Mouse (Mus musculus): ENCODE measurements at regions not wholly inside any gene's neighbourhood (a gene's known extent, or its start where the extent isn't known, plus 50 kb on each side); places are given as distances from the start of the nearest gene placed in this dataset.
"Not testable (repeated sequence)": the region's sequence is repeated elsewhere in the genome, so short reads cannot be mapped to it uniquely, and the experiment has no call there.

GRCm38 (mm10) chr8:89981320-89981719, 366.8 kb downstream of the Tox3 start:
- no peak for ATAC-seq
- Histone ChIP-seq H3K36me3 (ENCODE audit: control insufficient read depth, insufficient read depth, low read length) (no peaks in the 10 kb centered on the region), H3K27ac (ENCODE audit: low read length) (0 out of 2 replicates have a peak overlapping the region, but pooled peaks have one; percentile 3), H3K27me3 (ENCODE audit: control insufficient read depth, insufficient read depth, low read depth, low read length) (no peaks in the 10 kb centered on the region), H3K9ac (ENCODE audit: low read depth, low read length) (no peak overlapping the region), H3K9me3 (replicated peaks; ENCODE audit: control insufficient read depth, low read length, poor library complexity, severe bottlenecking) (no peaks in the 10 kb centered on the region), H3K4me2 (ENCODE audit: low read length) (no peak overlapping the region), H3K4me3 (ENCODE audit: low read depth, low read length) (no peak overlapping the region), H3K4me1 (ENCODE audit: control insufficient read depth, insufficient read depth, low read length) (peaks cover 2% of the 10 kb centered on the region; the same call in 1 of the 2 replicates)
- 87% methylated on average over 2 of the region's 2 CpGs for WGBS

DNA sequence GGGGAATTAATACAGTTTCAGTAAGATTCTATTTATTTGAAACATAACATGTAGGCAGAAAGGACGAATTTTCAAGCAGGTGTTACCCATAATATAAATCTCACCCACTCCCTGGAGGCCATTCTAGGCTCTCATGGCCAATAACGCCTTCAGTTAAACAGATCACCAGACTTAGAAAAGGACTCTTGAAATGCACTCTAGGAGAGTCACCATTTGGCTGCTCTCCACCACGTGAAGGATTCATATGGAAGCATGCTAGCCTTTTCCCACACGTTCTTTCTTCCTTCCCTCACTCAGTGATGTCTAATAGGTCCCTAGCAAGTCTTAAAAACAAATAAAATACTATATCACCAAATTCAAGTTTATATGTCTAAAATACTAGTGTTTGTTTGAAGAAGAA, 367.7 kb downstream of the Tox3 start:
- Histone ChIP-seq H3K27me3 (ENCODE audit: control insufficient read depth, insufficient read depth, low read depth, low read length) (no peaks in the 10 kb centered on the region), H3K4me3 (ENCODE audit: low read depth, low read length) (no peak overlapping the region), H3K4me1 (ENCODE audit: control insufficient read depth, insufficient read depth, low read length) (peaks cover 2% of the 10 kb centered on the region; the same call in 1 of the 2 replicates), H3K4me2 (ENCODE audit: low read length) (no peak overlapping the region), H3K27ac (ENCODE audit: low read length) (no peak overlapping the region), H3K9ac (ENCODE audit: low read depth, low read length) (no peak overlapping the region), H3K36me3 (ENCODE audit: control insufficient read depth, insufficient read depth, low read length) (no peaks in the 10 kb centered on the region), H3K9me3 (replicated peaks; ENCODE audit: control insufficient read depth, low read length, poor library complexity, severe bottlenecking) (no peaks in the 10 kb centered on the region)
- ATAC-seq = no peak
- 79% methylated on average over 4 of the region's 4 CpGs for WGBS

- Histone ChIP-seq H3K27ac (ENCODE audit: low read length) (no peak overlapping the region), H3K4me1 (ENCODE audit: control insufficient read depth, insufficient read depth, low read length) (no peaks in the 10 kb centered on the region), H3K9ac (ENCODE audit: low read depth, low read length) (no peak overlapping the region), H3K36me3 (ENCODE audit: control insufficient read depth, insufficient read depth, low read length) (no peaks in the 10 kb centered on the region), H3K4me3 (ENCODE audit: low read depth, low read length) (no peak overlapping the region), H3K4me2 (ENCODE audit: low read length) (no peak overlapping the region), H3K9me3 (replicated peaks; ENCODE audit: control insufficient read depth, low read length, poor library complexity, severe bottlenecking) (no peaks in the 10 kb centered on the region), H3K27me3 (ENCODE audit: control insufficient read depth, insufficient read depth, low read depth, low read length) (no peaks in the 10 kb centered on the region)
- 89% methylated on average over 1 of the region's 1 CpGs for WGBS
- no peak for ATAC-seq
Measured at GRCm38 (mm10) chr8:89962799-89963198, 385.3 kb downstream of the Tox3 start.

DNA sequence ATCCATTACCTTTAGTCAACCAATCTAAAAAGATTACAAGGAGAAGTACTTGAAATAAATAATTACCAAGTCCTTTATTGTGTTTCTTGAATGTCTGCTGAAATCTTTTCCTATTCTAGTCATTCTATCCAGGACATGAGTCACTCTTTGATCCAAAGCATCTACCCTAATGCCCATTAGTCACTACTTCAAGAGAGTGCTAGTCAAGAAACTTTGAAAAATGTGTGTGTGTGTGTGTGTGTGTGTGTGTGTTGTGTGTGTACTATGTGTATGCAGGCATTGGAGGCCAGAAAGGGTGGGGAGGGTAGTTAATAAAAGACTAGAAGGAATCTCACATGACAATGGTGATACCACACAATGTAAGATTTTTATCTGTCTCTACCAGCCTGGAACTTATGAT, 390.7 kb downstream of the Tox3 start:
- H3K4me3 ChIP-seq (ENCODE audit: low read depth, low read length) = no peak overlapping the region
- no peaks in the 10 kb centered on the region for H3K27me3 ChIP-seq (ENCODE audit: control insufficient read depth, insufficient read depth, low read depth, low read length)
- H3K4me1 ChIP-seq (ENCODE audit: control insufficient read depth, insufficient read depth, low read length) = peaks cover 4% of the 10 kb centered on the region; the same call in 1 of the 2 replicates
- no peak overlapping the region for H3K4me2 ChIP-seq (ENCODE audit: low read length)
- no peak for ATAC-seq
- no peaks in the 10 kb centered on the region for H3K36me3 ChIP-seq (ENCODE audit: control insufficient read depth, insufficient read depth, low read length)
- H3K9me3 ChIP-seq (replicated peaks; ENCODE audit: control insufficient read depth, low read length, poor library complexity, severe bottlenecking) = no peaks in the 10 kb centered on the region
- no peak overlapping the region for H3K9ac ChIP-seq (ENCODE audit: low read depth, low read length)
- no peak overlapping the region for H3K27ac ChIP-seq (ENCODE audit: low read length)

- 0 out of 2 replicates have a peak overlapping the region, but pooled peaks have one; percentile 7 for H3K27ac ChIP-seq (ENCODE audit: low read length)
- WGBS = 21% methylated on average over 11 of the region's 11 CpGs
- H3K9ac ChIP-seq (ENCODE audit: low read depth, low read length) = no peak overlapping the region
- no peaks in the 10 kb centered on the region for H3K9me3 ChIP-seq (replicated peaks; ENCODE audit: control insufficient read depth, low read length, poor library complexity, severe bottlenecking)
- no peak overlapping the region for H3K4me2 ChIP-seq (ENCODE audit: low read length)
- no peak overlapping the region for H3K4me3 ChIP-seq (ENCODE audit: low read depth, low read length)
- no peaks in the 10 kb centered on the region for H3K36me3 ChIP-seq (ENCODE audit: control insufficient read depth, insufficient read depth, low read length)
- peaks cover 4% of the 10 kb centered on the region; the same call in 1 of the 2 replicates for H3K4me1 ChIP-seq (ENCODE audit: control insufficient read depth, insufficient read depth, low read length)
- ATAC-seq = no peak
- no peaks in the 10 kb centered on the region for H3K27me3 ChIP-seq (ENCODE audit: control insufficient read depth, insufficient read depth, low read depth, low read length)
Measured at GRCm38 (mm10) chr8:89956482-89957020, 391.6 kb downstream of the Tox3 start.

- no peak overlapping the region for H3K9ac ChIP-seq (ENCODE audit: low read depth, low read length)
- H3K27ac ChIP-seq (ENCODE audit: low read length) = no peak overlapping the region
- ATAC-seq = no peak
- 81% methylated on average over 1 of the region's 1 CpGs for WGBS
- H3K36me3 ChIP-seq (ENCODE audit: control insufficient read depth, insufficient read depth, low read length) = no peaks in the 10 kb centered on the region
- H3K4me3 ChIP-seq (ENCODE audit: low read depth, low read length) = no peak overlapping the region
- no peak overlapping the region for H3K4me2 ChIP-seq (ENCODE audit: low read length)
- no peaks in the 10 kb centered on the region for H3K4me1 ChIP-seq (ENCODE audit: control insufficient read depth, insufficient read depth, low read length)
- H3K9me3 ChIP-seq (replicated peaks; ENCODE audit: control insufficient read depth, low read length, poor library complexity, severe bottlenecking) = peaks cover 5% of the 10 kb centered on the region; the same call in 1 of the 2 replicates
- no peaks in the 10 kb centered on the region for H3K27me3 ChIP-seq (ENCODE audit: control insufficient read depth, insufficient read depth, low read depth, low read length)
Measured at GRCm38 (mm10) chr8:89938836-89939235, 409.3 kb downstream of the Tox3 start.

GRCm38 (mm10) chr8:89934521-89934920, 413.6 kb downstream of the Tox3 start:
- Histone ChIP-seq H3K36me3 (ENCODE audit: control insufficient read depth, insufficient read depth, low read length) (no peaks in the 10 kb centered on the region), H3K4me2 (ENCODE audit: low read length) (no peak overlapping the region), H3K9me3 (replicated peaks; ENCODE audit: control insufficient read depth, low read length, poor library complexity, severe bottlenecking) (peaks cover 5% of the 10 kb centered on the region; the same call in 1 of the 2 replicates), H3K4me1 (ENCODE audit: control insufficient read depth, insufficient read depth, low read length) (no peaks in the 10 kb centered on the region), H3K27me3 (ENCODE audit: control insufficient read depth, insufficient read depth, low read depth, low read length) (no peaks in the 10 kb centered on the region), H3K27ac (ENCODE audit: low read length) (no peak overlapping the region), H3K4me3 (ENCODE audit: low read depth, low read length) (no peak overlapping the region), H3K9ac (ENCODE audit: low read depth, low read length) (no peak overlapping the region)
- ATAC-seq = no peak
- WGBS = 88% methylated on average over 2 of the region's 2 CpGs

DNA sequence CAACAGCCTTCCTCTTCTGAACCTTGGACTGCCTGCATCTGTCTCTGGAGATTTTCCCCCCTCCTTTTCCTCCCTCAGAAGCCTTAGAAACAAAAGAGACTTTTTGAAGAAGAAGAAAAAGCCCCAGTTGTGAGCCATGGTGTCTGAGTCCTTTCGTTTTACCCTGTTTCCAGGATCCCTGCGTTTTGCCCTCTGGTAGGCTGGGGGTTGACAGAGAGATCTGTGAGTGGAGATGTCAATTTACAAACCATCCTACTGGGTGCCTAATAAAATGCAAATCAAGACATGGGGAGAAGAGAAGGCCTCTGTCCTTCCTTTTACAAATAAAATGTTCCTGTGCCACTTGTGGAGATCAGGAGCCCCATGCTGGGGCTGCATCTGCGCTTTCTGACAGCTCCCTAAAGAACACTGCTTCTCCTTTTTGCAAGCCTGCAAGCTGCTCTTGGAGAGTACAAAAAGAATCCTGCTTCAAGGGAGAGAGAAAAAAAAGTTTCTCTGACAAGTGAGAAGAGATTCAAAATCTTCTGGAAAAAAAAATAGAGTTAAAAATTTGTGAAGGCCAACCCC, 421.4 kb downstream of the Tox3 start:
- H3K4me3 ChIP-seq (ENCODE audit: low read depth, low read length) = no peak overlapping the region
- H3K4me2 ChIP-seq (ENCODE audit: low read length) = no peak overlapping the region
- no peaks in the 10 kb centered on the region for H3K27me3 ChIP-seq (ENCODE audit: control insufficient read depth, insufficient read depth, low read depth, low read length)
- ATAC-seq = 0 out of 2 replicates have a peak, but pooled peaks have one; percentile 36
- H3K4me1 ChIP-seq (ENCODE audit: control insufficient read depth, insufficient read depth, low read length) = peaks cover 16% of the 10 kb centered on the region
- 5% methylated on average over 3 of the region's 3 CpGs for WGBS
- peak overlapping the region; percentile 60; the same call in 1 of the 2 replicates for H3K27ac ChIP-seq (ENCODE audit: low read length)
- H3K9ac ChIP-seq (ENCODE audit: low read depth, low read length) = no peak overlapping the region
- no peaks in the 10 kb centered on the region for H3K9me3 ChIP-seq (replicated peaks; ENCODE audit: control insufficient read depth, low read length, poor library complexity, severe bottlenecking)
- H3K36me3 ChIP-seq (ENCODE audit: control insufficient read depth, insufficient read depth, low read length) = no peaks in the 10 kb centered on the region

- 98% methylated on average over 7 of the region's 22 CpGs for WGBS
- peaks cover 16% of the 10 kb centered on the region for H3K4me1 ChIP-seq (ENCODE audit: control insufficient read depth, insufficient read depth, low read length)
- not testable (repeated sequence) for H3K27me3 ChIP-seq (ENCODE audit: control insufficient read depth, insufficient read depth, low read depth, low read length); H3K27ac ChIP-seq (ENCODE audit: low read length); H3K36me3 ChIP-seq (ENCODE audit: control insufficient read depth, insufficient read depth, low read length); H3K9me3 ChIP-seq (replicated peaks; ENCODE audit: control insufficient read depth, low read length, poor library complexity, severe bottlenecking); H3K4me3 ChIP-seq (ENCODE audit: low read depth, low read length); ATAC-seq; H3K4me2 ChIP-seq (ENCODE audit: low read length); H3K9ac ChIP-seq (ENCODE audit: low read depth, low read length)
Measured at GRCm38 (mm10) chr8:89924697-89925096, 423.4 kb downstream of the Tox3 start.
